Mouse (Mus musculus): ENCODE results near the gene Igdcc3. TPM values are rescaled to one million over a fixed set of nuclear protein-coding genes. Genes with fewer than 3 reads are reported as not detected.

Gene Igdcc3
- total and polyA plus RNA-seq, 2 experiments from 2014 or later, result 6.2 to 6.3 TPM

- TF ChIP-seq CTCF (IDR thresholded peaks at IDR 0.05; ENCODE audit: low read depth), result no peak
- H3K4me1 ChIP-seq (ENCODE audit: insufficient read depth, low read length), result peaks cover 6% of the 10 kb centered on the region; the same call in 1 of the 2 replicates
- H3K9ac ChIP-seq (replicated peaks; ENCODE audit: low read length), result peak within 1 kb of the TSS; percentile 37
- no peak for DNase-seq (ENCODE audit: low spot score)
- no peaks in the 10 kb centered on the region for H3K36me3 ChIP-seq (ENCODE audit: insufficient read depth, low read length)
- 79% methylated on average over 4 of the region's 4 CpGs for WGBS
- ATAC-seq, result no peak
- H3K27ac ChIP-seq, result peak within 1 kb of the TSS; percentile 86
- H3K4me3 ChIP-seq (ENCODE audit: low read length), result no peak within 1 kb of the TSS
- H3K9me3 ChIP-seq (ENCODE audit: low read length), result no peaks in the 10 kb centered on the region
- no peak within 1 kb of the TSS for H3K4me2 ChIP-seq (ENCODE audit: low read depth, low read length)
- H3K27me3 ChIP-seq (ENCODE audit: insufficient read depth, low read length), result no peaks in the 10 kb centered on the region
Measured at GRCm38 (mm10) chr9:65195053-65195452, 54.1 kb downstream of the Igdcc3 start, which contains the start of gene Parp16. Gene Parp16, plus strand, starts transcription at chr9:65195353.

- Histone ChIP-seq H3K4me2 (ENCODE audit: low read depth, low read length) (no peak overlapping the region), H3K9me3 (ENCODE audit: low read length) (no peaks in the 10 kb centered on the region), H3K27ac (peak overlapping the region; percentile 86), H3K27me3 (ENCODE audit: insufficient read depth, low read length) (no peaks in the 10 kb centered on the region), H3K4me3 (ENCODE audit: low read length) (no peak overlapping the region), H3K36me3 (ENCODE audit: insufficient read depth, low read length) (no peaks in the 10 kb centered on the region), H3K9ac (replicated peaks; ENCODE audit: low read length) (peak overlapping the region; percentile 33; the same call in 1 of the 2 replicates), H3K4me1 (ENCODE audit: insufficient read depth, low read length) (peaks cover 6% of the 10 kb centered on the region; the same call in 1 of the 2 replicates)
- no peak for TF ChIP-seq CTCF (IDR thresholded peaks at IDR 0.05; ENCODE audit: low read depth)
- WGBS, result 30% methylated on average over 8 of the region's 8 CpGs
- DNase-seq (ENCODE audit: low spot score) (peak; percentile 39), ATAC-seq (0 out of 2 replicates have a peak, but pooled peaks have one; percentile 3)
Measured at GRCm38 (mm10) chr9:65195621-65195981, 54.6 kb downstream of the Igdcc3 start.

GRCm38 (mm10) chr9:65195982-65196737 lies 55.2 kb downstream of the Igdcc3 start:
- DNase-seq (ENCODE audit: low spot score) (peak; percentile 84), ATAC-seq (peak; percentile 92)
- no peak for TF ChIP-seq CTCF (IDR thresholded peaks at IDR 0.05; ENCODE audit: low read depth)
- Histone ChIP-seq H3K9me3 (ENCODE audit: low read length) (no peaks in the 10 kb centered on the region), H3K9ac (replicated peaks; ENCODE audit: low read length) (peak overlapping the region; percentile 37), H3K36me3 (ENCODE audit: insufficient read depth, low read length) (no peaks in the 10 kb centered on the region), H3K4me3 (ENCODE audit: low read length) (no peak overlapping the region), H3K27ac (peak overlapping the region; percentile 86), H3K4me2 (ENCODE audit: low read depth, low read length) (peak overlapping the region; percentile 35), H3K27me3 (ENCODE audit: insufficient read depth, low read length) (no peaks in the 10 kb centered on the region), H3K4me1 (ENCODE audit: insufficient read depth, low read length) (peaks cover 6% of the 10 kb centered on the region; the same call in 1 of the 2 replicates)
- 5% methylated on average over 9 of the region's 9 CpGs for WGBS

DNA sequence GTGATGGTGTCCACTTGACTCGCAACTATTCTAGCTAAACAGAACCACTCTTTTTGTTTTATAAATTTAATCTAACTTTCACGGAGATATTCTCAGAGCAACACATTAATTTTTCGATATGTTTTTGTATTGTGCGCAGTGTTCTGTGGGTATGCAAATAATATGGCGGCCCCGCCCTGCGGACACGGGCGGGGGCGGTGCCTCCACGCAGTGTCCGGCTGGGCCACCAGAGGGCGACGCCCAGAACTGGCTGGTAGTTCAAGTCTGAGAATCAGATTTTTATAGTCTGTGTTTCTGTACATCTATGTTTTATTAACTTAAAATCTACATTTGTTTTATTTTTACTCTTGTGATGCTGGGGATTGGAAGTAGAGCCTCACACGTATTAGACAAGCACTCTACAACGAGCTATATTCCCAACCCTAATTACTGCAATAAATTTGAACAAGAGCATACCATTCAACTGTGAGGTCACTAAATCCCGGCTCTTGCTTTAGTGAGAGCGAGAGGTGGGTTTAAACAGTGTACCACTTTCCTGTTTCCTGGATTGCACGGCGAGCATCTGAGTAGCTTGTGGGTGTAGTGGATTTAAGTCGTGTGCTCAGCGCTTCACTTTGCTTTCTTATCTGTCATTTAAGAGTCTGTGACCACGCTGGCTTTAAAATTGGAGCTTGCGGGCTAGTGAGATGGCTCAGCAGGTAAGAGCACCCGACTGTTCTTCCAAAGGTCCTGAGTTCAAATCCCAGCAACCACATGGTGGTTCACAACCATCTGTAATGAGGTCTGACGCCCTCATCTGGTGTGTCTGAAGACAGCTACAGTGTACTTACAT lies 56.0 kb downstream of the Igdcc3 start:
- Histone ChIP-seq H3K36me3 (ENCODE audit: insufficient read depth, low read length) (no peaks in the 10 kb centered on the region), H3K27ac (peak overlapping the region; percentile 86), H3K4me2 (ENCODE audit: low read depth, low read length) (peak overlapping the region; percentile 35), H3K9me3 (ENCODE audit: low read length) (no peaks in the 10 kb centered on the region), H3K4me3 (ENCODE audit: low read length) (no peak overlapping the region), H3K9ac (replicated peaks; ENCODE audit: low read length) (peak overlapping the region; percentile 37), H3K4me1 (ENCODE audit: insufficient read depth, low read length) (peaks cover 6% of the 10 kb centered on the region; the same call in 1 of the 2 replicates), H3K27me3 (ENCODE audit: insufficient read depth, low read length) (no peaks in the 10 kb centered on the region)
- WGBS, result 19% methylated on average over 26 of the region's 26 CpGs
- peak; percentile 83 for ATAC-seq
- peak; percentile 95 for DNase-seq (ENCODE audit: low spot score)
- peak; percentile 80 for TF ChIP-seq CTCF (IDR thresholded peaks at IDR 0.05; ENCODE audit: low read depth)

- Histone ChIP-seq H3K9ac (replicated peaks; ENCODE audit: low read length) (no peak overlapping the region), H3K27ac (no peak overlapping the region), H3K4me1 (ENCODE audit: insufficient read depth, low read length) (peaks cover 6% of the 10 kb centered on the region; the same call in 1 of the 2 replicates), H3K36me3 (ENCODE audit: insufficient read depth, low read length) (no peaks in the 10 kb centered on the region), H3K4me2 (ENCODE audit: low read depth, low read length) (no peak overlapping the region), H3K4me3 (ENCODE audit: low read length) (no peak overlapping the region), H3K9me3 (ENCODE audit: low read length) (no peaks in the 10 kb centered on the region), H3K27me3 (ENCODE audit: insufficient read depth, low read length) (no peaks in the 10 kb centered on the region)
- no peak for TF ChIP-seq CTCF (IDR thresholded peaks at IDR 0.05; ENCODE audit: low read depth)
- no peak for ATAC-seq
- WGBS, result 88% methylated on average over 6 of the region's 6 CpGs
- DNase-seq (ENCODE audit: low spot score), result no peak
Measured at GRCm38 (mm10) chr9:65197826-65198225, 56.8 kb downstream of the Igdcc3 start.

GRCm38 (mm10) chr9:65199723-65200122 lies 58.7 kb downstream of the Igdcc3 start:
- no peak overlapping the region for H3K9ac ChIP-seq (replicated peaks; ENCODE audit: low read length)
- no peak overlapping the region for H3K4me3 ChIP-seq (ENCODE audit: low read length)
- no peaks in the 10 kb centered on the region for H3K36me3 ChIP-seq (ENCODE audit: insufficient read depth, low read length)
- no peaks in the 10 kb centered on the region for H3K27me3 ChIP-seq (ENCODE audit: insufficient read depth, low read length)
- H3K27ac ChIP-seq, result no peak overlapping the region
- 64% methylated on average over 7 of the region's 7 CpGs for WGBS
- TF ChIP-seq CTCF (IDR thresholded peaks at IDR 0.05; ENCODE audit: low read depth), result no peak
- no peak overlapping the region for H3K4me2 ChIP-seq (ENCODE audit: low read depth, low read length)
- H3K9me3 ChIP-seq (ENCODE audit: low read length), result no peaks in the 10 kb centered on the region
- DNase-seq (ENCODE audit: low spot score) (no peak), ATAC-seq (no peak)
- H3K4me1 ChIP-seq (ENCODE audit: insufficient read depth, low read length), result peaks cover 6% of the 10 kb centered on the region; the same call in 1 of the 2 replicates
